In the genomic region with DNA sequence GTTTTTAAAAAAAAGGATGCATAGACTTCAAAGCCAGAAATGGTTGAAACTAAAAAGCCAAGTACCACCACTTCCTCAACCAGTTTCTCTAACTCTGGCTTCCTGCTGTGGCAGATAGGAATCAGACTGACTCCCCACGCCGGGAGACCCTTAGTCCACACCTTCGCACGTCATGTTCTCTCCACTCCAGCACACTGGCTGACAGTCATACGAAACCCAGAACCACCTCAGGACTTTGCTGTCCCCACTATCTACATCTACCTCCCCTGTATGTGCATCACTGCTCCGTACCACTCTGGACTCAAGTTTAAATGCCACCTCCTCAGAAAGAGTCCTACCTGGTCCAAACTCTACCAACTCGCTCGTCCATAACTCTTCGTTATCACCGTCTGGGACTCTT, we compare ENCODE assay signal across 11 mouse cellular contexts. TPM values are rescaled to one million over a fixed set of nuclear protein-coding genes. Genes with fewer than 3 reads are reported as not detected.
DNase-seq lines count a peak whose midpoint lies in the region; ATAC-seq lines count a peak whose summit lies in the region.
"Had no signal": no experiment of that assay in that cellular context is flagged by ENCODE, and none has a peak within 500 bp of the region (broad histone marks: within the 10 kb centered on the region; RNA-seq: fewer than 3 reads in every experiment).

No protein-coding gene starts in this region.

- H3K9me3 ChIP-seq in heart, embryonic 12.5 days (replicated peaks), result no peaks in the 10 kb centered on the region
- H3K9me3 ChIP-seq in limb, embryonic 15.5 days, result no peaks in the 10 kb centered on the region

- H3K27me3 ChIP-seq in heart, embryonic 12.5 days (replicated peaks), result no peaks in the 10 kb centered on the region
- H3K27me3 ChIP-seq in limb, embryonic 15.5 days, result no peaks in the 10 kb centered on the region
- H3K27me3 ChIP-seq: CH12.LX had no signal

- WGBS in heart, embryonic 12.5 days, result 43% methylated on average over 10 of the region's 10 CpGs
- WGBS in limb, embryonic 15.5 days, result 87% methylated on average over 10 of the region's 10 CpGs

- H3K4me3 ChIP-seq in heart, embryonic 12.5 days, result peak overlapping the region; percentile 82; the same call in 1 of the 2 replicates
- H3K4me3 ChIP-seq in limb, embryonic 15.5 days, result peak overlapping the region; percentile 59; the same call in 1 of the 2 replicates

- H3K4me2 ChIP-seq in heart, embryonic 12.5 days, result peak overlapping the region; percentile 80
- H3K4me2 ChIP-seq in limb, embryonic 15.5 days, result no peak overlapping the region

- peaks cover 35% of the 10 kb centered on the region for H3K4me1 ChIP-seq in heart, embryonic 12.5 days (replicated peaks)
- peaks cover 9% of the 10 kb centered on the region; the same call in 1 of the 2 replicates for H3K4me1 ChIP-seq in limb, embryonic 15.5 days

- intact Hi-C loops in heart, postnatal 10 days (cut with DNase I), result loop anchor here (10.0 kb wide), 1 partner anchor 122 kb away; a partner anchor contains a TSS

- peak overlapping the region; percentile 87; the same call in 1 of the 2 replicates for H3K9ac ChIP-seq in heart, embryonic 12.5 days
- H3K9ac ChIP-seq in limb, embryonic 15.5 days, result no peak overlapping the region

- DNase-seq in heart, postnatal 10 days, result no peak
- DNase-seq in thymus, postnatal 0 days (ENCODE audit: low spot score), result peak; percentile 31
- DNase-seq in thymus, postnatal 14 days, result no peak
- DNase-seq in cerebellum, adult 11 months, result no peak
- DNase-seq in left cerebral cortex, adult 11 months (ENCODE audit: low spot score), result no peak
- no peak for DNase-seq in urinary bladder, adult 18-20 months (ENCODE audit: low spot score in 2 of 2)

- no peaks in the 10 kb centered on the region for H3K36me3 ChIP-seq in heart, embryonic 12.5 days
- no peaks in the 10 kb centered on the region for H3K36me3 ChIP-seq in limb, embryonic 15.5 days

- no peak for ATAC-seq in heart, embryonic 12.5 days (ENCODE audit: insufficient number of reproducible peaks, low FRiP score)
- no peak for ATAC-seq in limb, embryonic 15.5 days (ENCODE audit: insufficient number of reproducible peaks, low FRiP score, low TSS enrichment, low read depth)

- H3K27ac ChIP-seq in heart, embryonic 12.5 days (ENCODE audit: poor library complexity, severe bottlenecking), result no peak overlapping the region
- H3K27ac ChIP-seq in limb, embryonic 15.5 days, result no peak overlapping the region

RNA-seq across cellular contexts. Expression of a gene that starts 1.0 kb away (rescaled TPM):
- 0.10 TPM in 1 of 2 replicates, not detected in the other for polyA plus RNA-seq in heart, embryonic 12.5 days (2016; fragmentation: Nextera tagmentation; extraction: Ambion mirVana)
- under 1 TPM; 0.25 to 0.45 TPM for total RNA-seq in heart, postnatal 10 days (2021)
- polyA plus RNA-seq in thymus, postnatal 0 days (2015; fragmentation: Nextera tagmentation; extraction: Ambion mirVana), result 0.10 and 0.44 TPM in 2 replicates
- polyA plus RNA-seq in limb, embryonic 15.5 days (2015; fragmentation: Nextera tagmentation; extraction: Ambion mirVana), result not detected in 2 replicates
- total RNA-seq: liver, adult 2 months had no signal

RNA-seq across cellular contexts. Expression of a gene that starts 1.6 kb away (rescaled TPM):
- polyA plus RNA-seq in heart, embryonic 12.5 days (2016; fragmentation: Nextera tagmentation; extraction: Ambion mirVana), result 2.9 and 3.2 TPM in 2 replicates
- total RNA-seq in heart, postnatal 10 days (2021), result 1 to 10 TPM; 1.9 to 2.1 TPM
- 0.73 TPM in 2 replicates for polyA plus RNA-seq in thymus, postnatal 0 days (2015; fragmentation: Nextera tagmentation; extraction: Ambion mirVana)
- polyA plus RNA-seq in limb, embryonic 15.5 days (2015; fragmentation: Nextera tagmentation; extraction: Ambion mirVana), result 1.4 and 1.9 TPM in 2 replicates

RNA-seq across cellular contexts. Expression of a gene that starts 32.9 kb away (rescaled TPM):
- polyA plus RNA-seq in heart, embryonic 12.5 days (2016; fragmentation: Nextera tagmentation; extraction: Ambion mirVana), result 19.4 and 20.2 TPM in 2 replicates
- total RNA-seq in heart, postnatal 10 days (2021), result 10 to 100 TPM; 11.4 to 12.4 TPM
- polyA plus RNA-seq in thymus, postnatal 0 days (2015; fragmentation: Nextera tagmentation; extraction: Ambion mirVana), result 33.1 and 36.0 TPM in 2 replicates
- polyA plus RNA-seq in limb, embryonic 15.5 days (2015; fragmentation: Nextera tagmentation; extraction: Ambion mirVana), result 27.8 and 28.4 TPM in 2 replicates

RNA-seq across cellular contexts. Expression of a gene that starts 34.4 kb away (rescaled TPM):
- not detected in 2 replicates for polyA plus RNA-seq in heart, embryonic 12.5 days (2016; fragmentation: Nextera tagmentation; extraction: Ambion mirVana)
- total RNA-seq in heart, postnatal 10 days (2021), result not detected
- polyA plus RNA-seq in thymus, postnatal 0 days (2015; fragmentation: Nextera tagmentation; extraction: Ambion mirVana), result 0.04 and 0.07 TPM in 2 replicates
- polyA plus RNA-seq in limb, embryonic 15.5 days (2015; fragmentation: Nextera tagmentation; extraction: Ambion mirVana), result 0.05 and 0.07 TPM in 2 replicates
- total RNA-seq: gastrocnemius, postnatal 4 days had no signal
